Mouse (Mus musculus) bone marrow macrophage, adult 2 months (primary cell): ENCODE measurements around the gene Atp6v1c2. TPM values are rescaled to one million over a fixed set of nuclear protein-coding genes. Genes with fewer than 3 reads are reported as not detected.

Experiments used
- H3K27ac ChIP-seq: 2 replicates; pipeline ENCODE4 v1.5.1; 2012; ENCODE audit warnings: low read depth, low read length; ENCODE audit not compliant: insufficient read depth
- H3K4me1 ChIP-seq: 2 replicates; pipeline ENCODE4 v1.6.1; 2012; ENCODE audit warnings: low read length; ENCODE audit not compliant: control insufficient read depth, insufficient read depth
- H3K4me3 ChIP-seq: 2 replicates; pipeline ENCODE4 v1.5.1; 2012; ENCODE audit warnings: mild to moderate bottlenecking, low read length, moderate library complexity; ENCODE audit not compliant: insufficient read depth
- CTCF ChIP-seq: IDR thresholded peaks from 2 replicates; pipeline ENCODE4 v1.5.1; 2012; ENCODE audit warnings: low read depth, mild to moderate bottlenecking, low read length, moderate library complexity
- POLR2A ChIP-seq: IDR thresholded peaks from 2 replicates; pipeline ENCODE4 v1.6.1; 2012; ENCODE audit warnings: mild to moderate bottlenecking, low read depth, low read length, borderline replicate concordance
- polyA plus RNA-seq: library from polyadenylated mRNA; stranded (reverse); fragments of >200 nt; gene quantifications from 2 replicates; pipeline ENCODE4 v1.2.4, GENCODE M21; 2012; ENCODE audit not compliant: missing spikeins, insufficient read depth, insufficient read length

The Atp6v1c2 gene
- not detected in 2 replicates for polyA plus RNA-seq

GRCm38 (mm10) chr12:17329259-17329658, at the start of gene Atp6v1c2:
Gene Atp6v1c2 (minus strand): TSS chr12:17329359.
- TF ChIP-seq POLR2A (no peak), CTCF (no peak)
- no peaks in the 10 kb centered on the region for H3K4me1 ChIP-seq
- H3K4me3 ChIP-seq = no peak within 1 kb of the TSS
- H3K27ac ChIP-seq = no peak within 1 kb of the TSS

- Histone ChIP-seq H3K4me1 (peaks cover 13% of the 10 kb centered on the region), H3K4me3 (no peak overlapping the region), H3K27ac (no peak overlapping the region)
- TF ChIP-seq CTCF (no peak), POLR2A (no peak)
Observed at GRCm38 (mm10) chr12:17376521-17376920, 47.4 kb upstream of the Atp6v1c2 start.

GRCm38 (mm10) chr12:17375243-17375642, 46.1 kb upstream of the Atp6v1c2 start:
- Histone ChIP-seq H3K4me3 (no peak overlapping the region), H3K4me1 (peaks cover 13% of the 10 kb centered on the region), H3K27ac (no peak overlapping the region)
- no peak for TF ChIP-seq POLR2A
- TF ChIP-seq CTCF = no peak

- Histone ChIP-seq H3K27ac (no peak overlapping the region), H3K4me3 (no peak overlapping the region), H3K4me1 (peaks cover 13% of the 10 kb centered on the region)
- no peak for TF ChIP-seq POLR2A
- no peak for TF ChIP-seq CTCF
Observed at GRCm38 (mm10) chr12:17373470-17373975, 44.4 kb upstream of the Atp6v1c2 start.

GRCm38 (mm10) chr12:17372696-17373095, 43.5 kb upstream of the Atp6v1c2 start:
- TF ChIP-seq CTCF = no peak
- TF ChIP-seq POLR2A = no peak

GRCm38 (mm10) chr12:17371589-17372235, 42.6 kb upstream of the Atp6v1c2 start:
- Histone ChIP-seq H3K4me1 (peaks cover 13% of the 10 kb centered on the region), H3K4me3 (no peak overlapping the region), H3K27ac (no peak overlapping the region)
- TF ChIP-seq POLR2A (no peak), CTCF (peak; percentile 57)

More at GRCm38 (mm10) chr12:17372696-17373095, 43.5 kb upstream of the Atp6v1c2 start:
- H3K27ac ChIP-seq = no peak overlapping the region
- H3K4me3 ChIP-seq = no peak overlapping the region
- peaks cover 13% of the 10 kb centered on the region for H3K4me1 ChIP-seq

- Histone ChIP-seq H3K27ac (no peak overlapping the region), H3K4me3 (no peak overlapping the region), H3K4me1 (peaks cover 11% of the 10 kb centered on the region)
- TF ChIP-seq CTCF (no peak), POLR2A (no peak)
Observed at GRCm38 (mm10) chr12:17369551-17370325, 40.6 kb upstream of the Atp6v1c2 start.

GRCm38 (mm10) chr12:17369111-17369510, 40.0 kb upstream of the Atp6v1c2 start:
- no peak for TF ChIP-seq POLR2A
- no peak for TF ChIP-seq CTCF

GRCm38 (mm10) chr12:17366981-17367380, 37.8 kb upstream of the Atp6v1c2 start:
- TF ChIP-seq POLR2A (no peak), CTCF (0 out of 2 replicates have a peak, but pooled peaks have one; percentile 9)
- H3K27ac ChIP-seq = no peak overlapping the region
- H3K4me3 ChIP-seq = no peak overlapping the region
- H3K4me1 ChIP-seq = no peaks in the 10 kb centered on the region

More at GRCm38 (mm10) chr12:17369111-17369510, 40.0 kb upstream of the Atp6v1c2 start:
- H3K27ac ChIP-seq = no peak overlapping the region
- H3K4me1 ChIP-seq = peaks cover 11% of the 10 kb centered on the region
- H3K4me3 ChIP-seq = no peak overlapping the region

- H3K27ac ChIP-seq = no peak overlapping the region
- H3K4me3 ChIP-seq = no peak overlapping the region
- no peaks in the 10 kb centered on the region for H3K4me1 ChIP-seq
- TF ChIP-seq CTCF (no peak), POLR2A (no peak)
Observed at GRCm38 (mm10) chr12:17362316-17362715, 33.2 kb upstream of the Atp6v1c2 start.
